Mouse (Mus musculus) CH12.LX (cell line): ENCODE measurements around the gene Dirc2. TPM values are rescaled to one million over a fixed set of nuclear protein-coding genes. Genes with fewer than 3 reads are reported as not detected.

Experiments used
- DNase-seq: peaks from one replicate; pipeline ENCODE4 v3.0.0-alpha.2; 2013; ENCODE audit errors: extremely low read depth
- H3K27ac ChIP-seq: 2 replicates; pipeline ENCODE4 v1.5.1; 2012; ENCODE audit warnings: low read depth, mild to moderate bottlenecking, control low read depth, moderate library complexity; ENCODE audit not compliant: insufficient read depth
- H3K27me3 ChIP-seq: replicated peaks from 2 replicates; pipeline ENCODE3; 2012; ENCODE audit warnings: inconsistent platforms
- H3K36me3 ChIP-seq, 2 experiments: replicated peaks in 1 of 2; 2 replicates each; pipeline versions ENCODE3 to v1.6.1; 2012; ENCODE audit warnings: inconsistent platforms in 1 of 2, low read length in 1 of 2, mild to moderate bottlenecking in 1 of 2, mixed read lengths in 1 of 2, moderate library complexity in 1 of 2; ENCODE audit not compliant: control insufficient read depth in 1 of 2, insufficient read depth in 1 of 2
- H3K4me1 ChIP-seq, 2 experiments: 2 replicates each; pipeline ENCODE4 v1.6.1; 2012; ENCODE audit warnings: inconsistent platforms in 1 of 2, moderate library complexity in 1 of 2; ENCODE audit not compliant: insufficient read depth in 2 of 2, control insufficient read depth in 1 of 2
- H3K4me2 ChIP-seq: 2 replicates; pipeline ENCODE4 v1.6.1; 2012; ENCODE audit warnings: low read depth, mild to moderate bottlenecking, control low read depth; ENCODE audit not compliant: poor library complexity, insufficient read depth, severe bottlenecking
- H3K4me3 ChIP-seq, 3 experiments: fragments of 150-350 bp in 1 of 3; sonication (generic) in 1 of 3; replicated peaks in 1 of 3; 2 replicates each; pipeline versions ENCODE3 to v1.5.1; 2011 to 2012; ENCODE audit warnings: low read depth in 2 of 3, low read length in 2 of 3, mild to moderate bottlenecking in 2 of 3, moderate library complexity in 2 of 3, control low read depth in 1 of 3, improper control_type of control experiment in 1 of 3, inconsistent platforms in 1 of 3, mixed read lengths in 1 of 3; ENCODE audit not compliant: poor library complexity in 1 of 3
- H3K79me2 ChIP-seq: replicated peaks from 2 replicates; pipeline ENCODE4 v1.6.1; 2012; ENCODE audit warnings: mild to moderate bottlenecking, moderate library complexity; ENCODE audit not compliant: control insufficient read depth, poor library complexity, insufficient read depth, severe bottlenecking; ENCODE audit errors: extremely low read depth
- H3K9ac ChIP-seq: 2 replicates; pipeline ENCODE4 v1.6.1; 2012; ENCODE audit warnings: low read depth, mild to moderate bottlenecking, control low read depth, moderate library complexity; ENCODE audit not compliant: insufficient read depth
- H3K9me3 ChIP-seq: replicated peaks from 2 replicates; pipeline ENCODE3; 2012; ENCODE audit warnings: low read length, inconsistent platforms, mixed read lengths
- BHLHE40 ChIP-seq: IDR thresholded peaks from 2 replicates; pipeline ENCODE4 v1.6.1; 2011; ENCODE audit warnings: mild to moderate bottlenecking, low read depth, low read length, improper control_type of control experiment
- E2F4 ChIP-seq: IDR thresholded peaks from 2 replicates; pipeline ENCODE4 v1.6.1; 2011; ENCODE audit warnings: low read depth, low read length, improper control_type of control experiment; ENCODE audit not compliant: insufficient replicate concordance
- IRF4 ChIP-seq: IDR thresholded peaks from 2 replicates; pipeline ENCODE4 v1.6.1; 2014; ENCODE audit warnings: low read depth, mild to moderate bottlenecking, inconsistent platforms, low read length, improper control_type of control experiment
- JUN ChIP-seq: IDR thresholded peaks from 2 replicates; pipeline ENCODE4 v1.6.1; 2011; ENCODE audit warnings: low read depth, mild to moderate bottlenecking, low read length, improper control_type of control experiment, moderate library complexity; ENCODE audit not compliant: insufficient read depth
- MAFK ChIP-seq: IDR thresholded peaks from 2 replicates; pipeline ENCODE4 v1.6.1; 2011; ENCODE audit warnings: low read length, improper control_type of control experiment; ENCODE audit not compliant: insufficient replicate concordance
- MAX ChIP-seq: IDR thresholded peaks from 2 replicates; pipeline ENCODE4 v1.6.1; 2011; ENCODE audit warnings: low read length, improper control_type of control experiment
- MXI1 ChIP-seq: IDR thresholded peaks from 2 replicates; pipeline ENCODE4 v1.6.1; 2011; ENCODE audit warnings: mild to moderate bottlenecking, low read depth, low read length, improper control_type of control experiment
- NELFE ChIP-seq: IDR thresholded peaks from 2 replicates; pipeline ENCODE4 v1.6.1; 2011; ENCODE audit warnings: low read depth, low read length, improper control_type of control experiment
- PAX5 ChIP-seq: IDR thresholded peaks from 2 replicates; pipeline ENCODE4 v1.6.1; 2012; ENCODE audit warnings: low read length, inconsistent platforms, mixed read lengths
- TCF12 ChIP-seq: IDR thresholded peaks from 2 replicates; pipeline ENCODE4 v1.6.1; 2014; ENCODE audit warnings: low read depth, mild to moderate bottlenecking, inconsistent platforms, low read length, improper control_type of control experiment
- USF1 ChIP-seq: IDR thresholded peaks from 2 replicates; pipeline ENCODE4 v1.6.1; 2014; ENCODE audit warnings: low read depth, mild to moderate bottlenecking, inconsistent platforms, low read length, improper control_type of control experiment
- USF2 ChIP-seq: conservative IDR thresholded peaks from 2 replicates; pipeline ENCODE4 v1.6.1; 2011; ENCODE audit warnings: low read depth, low read length, improper control_type of control experiment
- ZC3H11A ChIP-seq: IDR thresholded peaks from 2 replicates; pipeline ENCODE4 v1.6.1; 2012; ENCODE audit warnings: low read depth, mild to moderate bottlenecking, inconsistent platforms, low read length, improper control_type of control experiment
- ZKSCAN1 ChIP-seq: IDR thresholded peaks from 2 replicates; pipeline ENCODE4 v1.6.1; 2012; ENCODE audit warnings: low read depth, inconsistent platforms, low read length, improper control_type of control experiment, borderline replicate concordance
- ZMIZ1 ChIP-seq: IDR thresholded peaks from 2 replicates; pipeline ENCODE4 v1.6.1; 2012; ENCODE audit warnings: low read depth, mild to moderate bottlenecking, inconsistent platforms, low read length, improper control_type of control experiment
- dilution Hi-C: fragments of 300-500 bp; cut with MboI; formaldehyde crosslinking; loops from 2 replicates; pipeline ENCODE4 v1.14.3; 2020; ENCODE audit warnings: low sequenced_read_pairs; ENCODE audit not compliant: extremely low pct_unique_long_range_greater_than_20kb, extremely low pct_ligation_motif_present
- in situ Hi-C: fragments of 300-500 bp; cut with MboI; formaldehyde crosslinking; loops from 3 replicates; pipeline ENCODE4 v1.14.3; 2019; ENCODE audit warnings: low sequenced_read_pairs, low pct_ligation_motif_present, low pct_unique_long_range_greater_than_20kb, mixed read lengths
- polyA plus RNA-seq: library from polyadenylated mRNA; unstranded; fragments of >175 nt; gene quantifications from 2 replicates; pipeline ENCODE4 v1.2.1, GENCODE M21; 2012; ENCODE audit warnings: low read depth; ENCODE audit not compliant: insufficient read length
- total RNA-seq, 2 experiments: library from RNA; depleted of rRNA; stranded (reverse); fragments of 300-350 nt in 1 of 2; fragments of >200 nt in 1 of 2; gene quantifications; 2 replicates each; pipeline ENCODE4 v1.2.3; 2012 to 2014

Gene Dirc2
- total and polyA plus RNA-seq, 3 experiments: 5.7 to 6.9 (median 6.8) TPM

GRCm38 (mm10) chr16:35663831-35664414, 105.2 kb downstream of the Dirc2 start:
- Histone ChIP-seq H3K4me2 (no peak overlapping the region), H3K27ac (no peak overlapping the region), H3K4me3 (no peak overlapping the region), H3K36me3 (no peaks in the 10 kb centered on the region), H3K4me1 (no peaks in the 10 kb centered on the region), H3K79me2 (no peaks in the 10 kb centered on the region), H3K9me3 (peaks cover 4% of the 10 kb centered on the region), H3K27me3 (peaks cover 81% of the 10 kb centered on the region), H3K9ac (no peak overlapping the region)
- no peak for DNase-seq
- TF ChIP-seq JUN (no peak), E2F4 (no peak), TCF12 (no peak), ZC3H11A (no peak), BHLHE40 (no peak), IRF4 (no peak), USF2 (no peak), NELFE (no peak), MAX (no peak), ZMIZ1 (no peak), MAFK (no peak), USF1 (no peak), ZKSCAN1 (no peak), MXI1 (no peak)
- dilution Hi-C loops (no loop called here), in situ Hi-C loops (no loop called here)

DNA sequence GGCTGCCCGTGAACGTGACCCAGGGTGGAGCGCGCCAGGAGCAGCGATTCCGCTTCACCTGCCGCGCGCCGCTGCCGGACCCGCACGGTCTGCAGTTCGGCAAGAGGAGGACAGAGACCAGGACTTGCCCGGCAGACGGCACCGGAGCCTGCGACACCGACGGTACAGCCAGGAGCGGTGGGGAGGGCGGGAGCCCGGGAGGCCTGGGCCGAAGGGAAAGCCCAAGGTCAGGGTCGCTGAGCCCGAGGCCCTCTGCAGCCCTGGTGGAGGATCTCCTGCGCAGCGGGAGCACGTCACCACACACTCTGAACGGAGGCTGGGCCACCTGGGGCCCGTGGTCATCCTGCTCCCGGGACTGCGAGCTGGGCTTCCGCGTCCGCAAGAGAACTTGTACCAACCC, 108.9 kb downstream of the Dirc2 start:
- H3K9ac ChIP-seq: no peak overlapping the region
- H3K4me3 ChIP-seq: no peak overlapping the region
- H3K79me2 ChIP-seq: no peaks in the 10 kb centered on the region
- DNase-seq: no peak
- H3K9me3 ChIP-seq: peaks cover 6% of the 10 kb centered on the region
- H3K4me1 ChIP-seq: no peaks in the 10 kb centered on the region
- no peak overlapping the region for H3K4me2 ChIP-seq
- peaks cover 88% of the 10 kb centered on the region for H3K27me3 ChIP-seq
- no peaks in the 10 kb centered on the region for H3K36me3 ChIP-seq
- TF ChIP-seq MAFK: no peak
- no peak for TF ChIP-seq ZC3H11A
- no peak for TF ChIP-seq ZMIZ1
- TF ChIP-seq PAX5: no peak
- dilution Hi-C loops: no loop called here
- in situ Hi-C loops: no loop called here
- H3K27ac ChIP-seq: no peak overlapping the region
